Mouse (Mus musculus) neural tube, embryonic 14.5 days (tissue): ENCODE data around the gene Aldh1a3. TPM values are rescaled to one million over a fixed set of nuclear protein-coding genes. Genes with fewer than 3 reads are reported as not detected.

Source experiments
- ATAC-seq: fragments of 200-750 bp; cut with Nextera tagmentation; 2 replicates; pipeline ENCODE4 v1.8.0; 2017; ENCODE audit warnings: low read depth, mild to moderate bottlenecking, moderate TSS enrichment, moderate library complexity
- H3K27ac ChIP-seq: fragments of 300-500 bp; sonication (generic); 2 replicates; pipeline ENCODE4 v1.5.1; 2014; ENCODE audit warnings: low read depth, mild to moderate bottlenecking, control low read depth, low read length, moderate library complexity, mixed read lengths
- H3K27me3 ChIP-seq: fragments of 300-500 bp; sonication (generic); 2 replicates; pipeline ENCODE4 v1.6.1; 2014; ENCODE audit warnings: low read length; ENCODE audit not compliant: control insufficient read depth, insufficient read depth
- H3K36me3 ChIP-seq: fragments of 300-500 bp; sonication (generic); 2 replicates; pipeline ENCODE4 v1.6.1; 2014; ENCODE audit warnings: low read length, mixed read lengths; ENCODE audit not compliant: control insufficient read depth, insufficient read depth
- H3K4me1 ChIP-seq: fragments of 300-500 bp; sonication (generic); 2 replicates; pipeline ENCODE4 v1.6.1; 2014; ENCODE audit warnings: low read length; ENCODE audit not compliant: control insufficient read depth, insufficient read depth
- H3K4me2 ChIP-seq: fragments of 300-500 bp; sonication (generic); 2 replicates; pipeline ENCODE4 v1.6.1; 2014; ENCODE audit warnings: mild to moderate bottlenecking, low read depth, low read length, control low read depth
- H3K4me3 ChIP-seq: fragments of 300-500 bp; sonication (generic); 2 replicates; pipeline ENCODE4 v1.5.1; 2014; ENCODE audit warnings: low read depth, low read length, control low read depth, mixed read lengths
- H3K9ac ChIP-seq: fragments of 300-500 bp; sonication (generic); replicated peaks from 2 replicates; pipeline ENCODE4 v1.6.1; 2014; ENCODE audit warnings: low read depth, mild to moderate bottlenecking, control low read depth, low read length, mixed read lengths
- H3K9me3 ChIP-seq: fragments of 300-500 bp; sonication (generic); 2 replicates; pipeline ENCODE4 v1.6.1; 2016; ENCODE audit warnings: low read length; ENCODE audit not compliant: control insufficient read depth
- WGBS: fragments of 180-500 bp; shearing (Covaris S2); extraction: QIAGEN DNeasy Blood & Tissue Kit; methylation state at CpG from one replicate; pipeline ENCODE4 v1.1.7; 2014; 5-methylcytosine and 5-hydroxymethylcytosine counted together
- polyA plus RNA-seq: library from polyadenylated mRNA; unstranded; fragments of >200 nt; fragmentation: Nextera tagmentation; extraction: Ambion mirVana; gene quantifications from 2 replicates; pipeline ENCODE4 v1.2.1, GENCODE M21; 2014

Gene Aldh1a3
- polyA plus RNA-seq, 1 experiment from 2014 or later, result 3.5 TPM

DNA sequence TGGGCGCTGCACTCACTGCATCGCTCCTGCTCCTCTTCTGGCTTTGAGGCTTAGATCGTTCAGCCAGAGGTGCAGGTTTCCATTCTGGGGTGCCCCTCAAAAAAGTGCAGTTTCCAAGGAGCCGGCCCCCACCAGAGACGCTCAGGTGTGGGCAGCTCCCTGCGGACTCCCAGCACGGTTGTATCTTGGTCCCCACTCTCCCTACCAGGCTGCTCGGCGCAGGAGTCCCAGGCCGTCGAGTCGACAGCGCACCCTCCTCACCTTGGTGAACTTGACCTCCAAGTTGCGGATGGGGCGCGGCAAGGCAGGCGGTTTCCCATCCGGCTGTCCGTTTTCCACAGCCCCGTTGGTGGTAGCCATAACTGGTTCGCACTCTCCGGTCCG is 272 bp downstream of the Aldh1a3 start:
- no peaks in the 10 kb centered on the region for H3K9me3 ChIP-seq
- no peak overlapping the region for H3K9ac ChIP-seq
- peaks cover 32% of the 10 kb centered on the region for H3K27me3 ChIP-seq
- peak; percentile 67; the same call in 1 of the 2 replicates for ATAC-seq
- WGBS, result under 1% methylated on average over 22 of the region's 23 CpGs
- peaks cover 12% of the 10 kb centered on the region; the same call in 1 of the 2 replicates for H3K4me1 ChIP-seq
- H3K36me3 ChIP-seq, result no peaks in the 10 kb centered on the region
- peak overlapping the region; percentile 35; the same call in 1 of the 2 replicates for H3K4me3 ChIP-seq
- no peak overlapping the region for H3K27ac ChIP-seq
- peak overlapping the region; percentile 62 for H3K4me2 ChIP-seq

DNA sequence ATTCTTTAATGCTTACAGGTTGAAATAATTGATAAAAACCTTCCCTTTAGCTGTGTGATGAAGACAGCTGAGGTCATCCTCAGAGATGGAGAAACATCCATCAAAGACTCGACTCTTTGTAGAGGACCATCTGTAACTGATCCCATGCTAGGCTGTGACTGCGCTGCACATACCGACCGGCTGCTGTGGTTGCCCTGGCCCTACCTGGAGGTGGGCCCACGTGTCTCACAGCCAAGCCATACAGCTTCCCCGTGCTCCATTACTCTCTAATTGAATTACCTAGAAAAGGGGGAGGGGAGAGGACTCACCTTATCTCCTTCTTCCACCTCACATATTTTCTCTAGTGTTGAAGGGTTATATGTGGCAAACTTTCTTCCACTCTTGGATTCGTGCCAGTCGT is 5.4 kb downstream of the Aldh1a3 start:
- H3K27ac ChIP-seq, result no peak overlapping the region
- H3K4me3 ChIP-seq, result no peak overlapping the region
- H3K27me3 ChIP-seq, result peaks cover 17% of the 10 kb centered on the region
- no peaks in the 10 kb centered on the region for H3K36me3 ChIP-seq
- 77% methylated on average over 8 of the region's 8 CpGs for WGBS
- no peak for ATAC-seq
- 0 out of 2 replicates have a peak, but pooled peaks cover 1% of the 10 kb centered on the region for H3K4me1 ChIP-seq
- no peaks in the 10 kb centered on the region for H3K9me3 ChIP-seq
- H3K4me2 ChIP-seq, result no peak overlapping the region
- no peak overlapping the region for H3K9ac ChIP-seq

DNA sequence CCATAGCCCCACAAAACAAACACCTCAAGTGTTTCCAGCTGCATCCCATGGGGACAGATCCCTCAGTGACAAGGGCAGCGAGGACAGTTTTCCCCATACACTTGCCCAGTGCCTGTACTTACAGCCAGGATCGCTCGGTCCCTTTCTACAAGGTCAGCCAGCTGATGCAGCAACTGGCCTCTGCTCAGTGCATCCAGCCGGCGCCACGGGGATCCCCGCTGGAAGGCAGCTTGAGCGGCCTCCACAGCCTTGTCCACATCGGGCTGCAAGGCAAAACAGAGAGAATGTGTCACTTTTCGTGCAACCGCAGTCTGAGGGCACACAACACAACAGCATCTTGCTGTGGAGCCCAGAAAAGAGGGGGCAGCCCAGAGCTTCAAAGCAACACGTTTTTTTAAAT is 8.3 kb downstream of the Aldh1a3 start:
- Histone ChIP-seq H3K36me3 (no peaks in the 10 kb centered on the region), H3K9ac (no peak overlapping the region), H3K9me3 (no peaks in the 10 kb centered on the region), H3K4me1 (no peaks in the 10 kb centered on the region), H3K27ac (no peak overlapping the region), H3K4me2 (no peak overlapping the region), H3K27me3 (no peaks in the 10 kb centered on the region), H3K4me3 (no peak overlapping the region)
- 51% methylated on average over 12 of the region's 12 CpGs for WGBS
- ATAC-seq, result no peak

DNA sequence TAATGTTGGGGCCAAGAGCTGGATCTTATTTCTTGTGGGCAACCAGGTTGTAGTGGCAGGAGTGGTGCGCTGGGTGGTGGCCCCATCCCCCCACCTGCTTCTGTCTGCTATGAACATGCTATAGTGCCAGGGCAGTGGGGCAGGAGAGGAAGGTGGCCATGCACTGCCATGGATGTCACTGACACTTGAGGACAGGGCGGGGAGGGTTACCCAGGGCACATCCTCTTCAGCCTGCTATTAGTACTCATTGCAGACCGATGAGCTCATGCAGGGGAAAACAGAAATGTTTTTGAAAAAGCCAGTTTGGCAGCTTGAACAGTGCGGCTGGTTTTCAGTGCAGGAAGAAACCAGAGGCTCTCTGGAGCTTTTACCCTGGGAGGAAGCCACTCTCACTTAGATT is 10.5 kb downstream of the Aldh1a3 start:
- 0 out of 2 replicates have a peak, but pooled peaks cover 4% of the 10 kb centered on the region for H3K4me1 ChIP-seq
- no peaks in the 10 kb centered on the region for H3K27me3 ChIP-seq
- H3K9ac ChIP-seq, result no peak overlapping the region
- H3K36me3 ChIP-seq, result no peaks in the 10 kb centered on the region
- no peak overlapping the region for H3K4me3 ChIP-seq
- 88% methylated on average over 4 of the region's 4 CpGs for WGBS
- H3K27ac ChIP-seq, result no peak overlapping the region
- ATAC-seq, result no peak
- H3K9me3 ChIP-seq, result no peaks in the 10 kb centered on the region
- no peak overlapping the region for H3K4me2 ChIP-seq

DNA sequence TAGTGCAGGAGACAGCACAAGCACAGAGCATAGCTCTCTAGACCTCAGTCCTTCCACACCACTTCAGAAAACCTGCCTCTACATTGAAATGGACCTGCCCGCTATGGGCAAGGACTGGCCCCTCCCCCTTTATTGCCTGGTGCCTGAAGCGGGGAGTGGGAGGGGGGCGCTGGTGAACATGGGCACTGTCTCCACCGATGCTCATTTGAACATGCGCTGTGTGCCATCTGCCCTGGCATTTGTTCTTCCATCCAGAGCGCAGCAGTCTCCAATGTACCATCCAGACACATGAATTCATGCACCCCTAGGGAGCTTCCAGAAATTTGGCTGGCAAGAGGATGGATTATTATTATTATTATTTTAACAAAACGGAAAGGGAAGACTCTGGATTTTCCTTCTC is 14.2 kb downstream of the Aldh1a3 start:
- Histone ChIP-seq H3K36me3 (no peaks in the 10 kb centered on the region), H3K4me1 (0 out of 2 replicates have a peak, but pooled peaks cover 4% of the 10 kb centered on the region), H3K9ac (no peak overlapping the region), H3K9me3 (no peaks in the 10 kb centered on the region), H3K4me3 (no peak overlapping the region), H3K27me3 (no peaks in the 10 kb centered on the region), H3K4me2 (no peak overlapping the region), H3K27ac (no peak overlapping the region)
- 39% methylated on average over 7 of the region's 7 CpGs for WGBS
- ATAC-seq, result peak; percentile 74

DNA sequence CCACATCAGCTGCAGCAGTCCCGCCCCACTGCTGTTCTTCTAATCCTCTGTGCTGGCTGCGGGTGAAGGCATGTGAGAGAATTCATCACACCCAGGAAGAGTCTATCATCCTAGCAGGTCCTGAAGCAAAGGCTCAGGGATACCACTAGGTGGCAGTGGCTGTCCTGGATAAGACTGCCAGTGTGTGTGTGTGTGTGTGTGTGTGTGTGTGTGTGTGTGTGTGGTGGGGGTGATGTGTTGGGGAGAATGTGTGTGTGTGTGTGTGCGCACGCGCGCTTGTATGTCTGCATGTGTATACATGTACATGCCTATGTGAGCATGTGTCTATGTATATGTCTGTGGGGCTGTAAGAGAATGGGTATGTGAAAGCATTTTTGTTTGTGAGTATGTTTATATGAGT is 17.9 kb downstream of the Aldh1a3 start:
- WGBS, result 74% methylated on average over 6 of the region's 6 CpGs
- Histone ChIP-seq H3K4me3 (no peak overlapping the region), H3K27ac (no peak overlapping the region), H3K9me3 (no peaks in the 10 kb centered on the region), H3K36me3 (no peaks in the 10 kb centered on the region), H3K4me2 (no peak overlapping the region), H3K4me1 (0 out of 2 replicates have a peak, but pooled peaks cover 4% of the 10 kb centered on the region), H3K27me3 (no peaks in the 10 kb centered on the region), H3K9ac (no peak overlapping the region)
- ATAC-seq, result peak; percentile 33; the same call in 1 of the 2 replicates

DNA sequence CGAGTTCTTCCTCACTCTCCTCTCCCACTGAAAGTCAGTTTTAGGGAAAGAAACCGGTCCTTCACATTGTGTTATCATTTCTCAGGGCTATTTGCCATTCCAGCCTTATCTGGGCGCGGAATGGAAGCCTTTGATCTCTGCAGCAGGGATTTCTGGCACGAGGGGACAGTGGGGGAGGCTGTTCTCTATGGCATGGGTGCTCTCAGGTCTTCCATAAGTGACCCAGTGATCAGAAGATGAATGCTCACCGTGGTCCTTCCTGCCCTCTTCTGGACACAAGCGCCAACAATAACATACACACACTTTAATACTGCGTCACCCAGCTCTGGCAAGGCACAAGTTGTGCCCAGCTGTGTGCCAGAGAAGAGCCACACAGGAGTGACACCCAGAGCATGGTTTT is 20.3 kb downstream of the Aldh1a3 start:
- no peak overlapping the region for H3K4me3 ChIP-seq
- ATAC-seq, result no peak
- no peaks in the 10 kb centered on the region for H3K36me3 ChIP-seq
- H3K27ac ChIP-seq, result no peak overlapping the region
- H3K9ac ChIP-seq, result no peak overlapping the region
- H3K4me2 ChIP-seq, result no peak overlapping the region
- H3K9me3 ChIP-seq, result no peaks in the 10 kb centered on the region
- no peaks in the 10 kb centered on the region for H3K27me3 ChIP-seq
- 80% methylated on average over 8 of the region's 8 CpGs for WGBS
- H3K4me1 ChIP-seq, result no peaks in the 10 kb centered on the region

DNA sequence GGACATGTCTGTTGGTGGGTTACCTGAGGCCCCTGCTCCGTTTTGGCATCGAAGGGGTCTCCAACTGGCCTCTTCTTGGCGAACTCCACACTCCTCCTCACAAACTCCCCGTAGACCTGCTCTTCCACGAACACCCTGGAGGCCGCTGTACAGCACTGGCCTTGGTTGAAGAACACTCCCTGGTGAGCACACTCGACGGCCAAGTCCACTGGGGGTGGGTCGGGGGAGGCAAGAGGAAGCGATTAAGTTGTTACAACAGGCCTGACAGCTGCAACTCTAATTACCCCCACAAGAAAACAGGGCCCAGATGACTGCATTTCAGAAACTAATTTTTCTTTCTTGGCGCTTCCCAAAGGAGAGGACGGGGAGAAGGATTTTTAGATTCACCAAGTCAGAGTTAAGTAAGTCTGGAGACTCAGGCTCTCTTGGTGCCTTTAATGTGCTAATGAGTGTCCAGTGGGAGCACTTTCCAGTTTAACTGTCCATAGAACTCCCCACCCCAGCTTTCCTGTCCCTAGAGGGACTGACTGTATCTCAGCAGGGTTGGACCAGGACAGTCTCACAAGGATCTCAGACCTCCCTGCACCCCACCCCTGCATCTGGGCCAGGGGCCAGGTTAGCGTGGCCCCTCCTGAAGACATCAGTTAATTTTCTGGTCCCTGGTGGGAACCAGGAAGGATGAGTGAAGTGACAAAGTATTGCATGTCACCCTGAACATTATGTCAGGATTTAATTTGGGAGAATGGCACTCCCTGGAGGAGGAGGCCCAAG is 21.2 kb downstream of the Aldh1a3 start:
- ATAC-seq, result no peak
- Histone ChIP-seq H3K4me1 (no peaks in the 10 kb centered on the region), H3K36me3 (no peaks in the 10 kb centered on the region), H3K9me3 (no peaks in the 10 kb centered on the region), H3K9ac (no peak overlapping the region), H3K4me2 (no peak overlapping the region), H3K4me3 (no peak overlapping the region), H3K27ac (no peak overlapping the region), H3K27me3 (no peaks in the 10 kb centered on the region)
- WGBS, result 56% methylated on average over 13 of the region's 13 CpGs

DNA sequence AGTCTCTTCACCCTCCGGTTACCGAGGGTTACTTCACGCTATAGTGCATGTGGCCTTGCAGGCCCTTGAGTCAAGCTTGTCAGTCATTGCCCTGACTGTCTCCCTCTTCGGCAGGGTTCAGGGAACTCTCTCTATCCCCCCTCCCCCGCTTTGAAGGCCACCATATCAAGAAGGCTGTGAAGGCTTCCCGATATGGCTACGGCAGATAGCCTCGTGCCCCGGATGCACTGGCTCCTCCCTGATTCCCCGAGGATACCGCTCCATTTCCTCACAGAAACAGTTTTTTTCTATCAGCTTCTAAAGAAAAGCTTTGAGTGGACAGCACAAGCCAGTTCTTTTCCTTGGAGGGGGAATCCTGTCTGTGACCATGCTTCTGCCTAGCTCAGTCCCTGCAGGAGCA is 21.8 kb downstream of the Aldh1a3 start:
- H3K27me3 ChIP-seq, result no peaks in the 10 kb centered on the region
- 60% methylated on average over 11 of the region's 11 CpGs for WGBS
- no peaks in the 10 kb centered on the region for H3K4me1 ChIP-seq
- no peaks in the 10 kb centered on the region for H3K36me3 ChIP-seq
- no peak overlapping the region for H3K4me2 ChIP-seq
- no peaks in the 10 kb centered on the region for H3K9me3 ChIP-seq
- no peak for ATAC-seq
- no peak overlapping the region for H3K9ac ChIP-seq
- H3K27ac ChIP-seq, result no peak overlapping the region
- no peak overlapping the region for H3K4me3 ChIP-seq
